In genomic region chr13:101068489-101068888, GRCm38 (mm10) we compare ENCODE assay signal across 11 mouse cellular contexts.
DNase-seq lines count a peak whose midpoint lies in the region; ATAC-seq lines count a peak whose summit lies in the region.
"Had no signal": no experiment of that assay in that cellular context is flagged by ENCODE, and none has a peak within 500 bp of the region (broad histone marks: within the 10 kb centered on the region; RNA-seq: fewer than 3 reads in every experiment).

No protein-coding gene starts in this region.

- 76% methylated on average over 6 of the region's 6 CpGs for WGBS in hindbrain, embryonic 11.5 days
- WGBS in hindbrain, embryonic 10.5 days, result 81% methylated on average over 6 of the region's 6 CpGs
- 68% methylated on average over 6 of the region's 6 CpGs for WGBS in midbrain, embryonic 14.5 days
- WGBS in midbrain, embryonic 10.5 days, result 83% methylated on average over 6 of the region's 6 CpGs

- no peak for ATAC-seq in hindbrain, embryonic 11.5 days (ENCODE audit: low FRiP score)
- peak; percentile 24; the same call in 1 of the 2 replicates for ATAC-seq in midbrain, embryonic 14.5 days (ENCODE audit: low FRiP score, low TSS enrichment)
- no peak for ATAC-seq in inflammation-experienced regulatory T-cells, adult 6 months

- peak; percentile 13 for DNase-seq in hindbrain, embryonic 11.5 days (ENCODE audit: low spot score)
- DNase-seq in hindbrain, embryonic 10.5 days (ENCODE audit: low spot score), result no peak
- DNase-seq in midbrain, embryonic 14.5 days, result peak; percentile 63
- no peak for DNase-seq in midbrain, embryonic 10.5 days (ENCODE audit: low spot score)
- DNase-seq in cerebellum, postnatal 36 days, result peak; percentile 18 to 19
- peak; percentile 21 for DNase-seq in mesoderm, embryonic 11.5 days (ENCODE audit: low read depth, low spot score)
- DNase-seq: gastrocnemius, postnatal 14 days; spleen, adult 18-20 months; thymus, postnatal 4 days had no signal

- H3K4me3 ChIP-seq in hindbrain, embryonic 11.5 days (ENCODE audit: low read depth, low read length), result no peak overlapping the region
- H3K4me3 ChIP-seq in hindbrain, embryonic 10.5 days, result no peak overlapping the region
- no peak overlapping the region for H3K4me3 ChIP-seq in midbrain, embryonic 14.5 days (replicated peaks; ENCODE audit: low read depth, low read length)
- H3K4me3 ChIP-seq in midbrain, embryonic 10.5 days, result no peak overlapping the region
- H3K4me3 ChIP-seq: myocyte had no signal

- no peaks in the 10 kb centered on the region for H3K27me3 ChIP-seq in hindbrain, embryonic 11.5 days (ENCODE audit: control insufficient read depth, insufficient read depth, low read length)
- no peaks in the 10 kb centered on the region for H3K27me3 ChIP-seq in hindbrain, embryonic 10.5 days (ENCODE audit: insufficient read depth, poor library complexity, severe bottlenecking)
- H3K27me3 ChIP-seq in midbrain, embryonic 14.5 days (ENCODE audit: control insufficient read depth, insufficient read depth, low read length), result no peaks in the 10 kb centered on the region
- no peaks in the 10 kb centered on the region for H3K27me3 ChIP-seq in midbrain, embryonic 10.5 days (ENCODE audit: low read depth, poor library complexity, severe bottlenecking)

- no peak overlapping the region for H3K27ac ChIP-seq in hindbrain, embryonic 11.5 days (ENCODE audit: low read depth, low read length)
- no peak overlapping the region for H3K27ac ChIP-seq in hindbrain, embryonic 10.5 days
- H3K27ac ChIP-seq in midbrain, embryonic 14.5 days (replicated peaks; ENCODE audit: low read depth, low read length), result no peak overlapping the region
- H3K27ac ChIP-seq in midbrain, embryonic 10.5 days (replicated peaks), result no peak overlapping the region

- no peaks in the 10 kb centered on the region for H3K9me3 ChIP-seq in hindbrain, embryonic 11.5 days (ENCODE audit: control insufficient read depth, low read length)
- H3K9me3 ChIP-seq in hindbrain, embryonic 10.5 days, result no peaks in the 10 kb centered on the region
- H3K9me3 ChIP-seq in midbrain, embryonic 14.5 days (ENCODE audit: control insufficient read depth, low read length), result no peaks in the 10 kb centered on the region
- no peaks in the 10 kb centered on the region for H3K9me3 ChIP-seq in midbrain, embryonic 10.5 days (replicated peaks)

- no peak overlapping the region for H3K9ac ChIP-seq in hindbrain, embryonic 11.5 days (ENCODE audit: low read depth, low read length)
- H3K9ac ChIP-seq in midbrain, embryonic 14.5 days (replicated peaks; ENCODE audit: low read length), result no peak overlapping the region

- H3K4me2 ChIP-seq in hindbrain, embryonic 11.5 days (replicated peaks; ENCODE audit: low read depth, low read length), result no peak overlapping the region
- H3K4me2 ChIP-seq in midbrain, embryonic 14.5 days (ENCODE audit: low read length), result no peak overlapping the region

- H3K4me1 ChIP-seq in hindbrain, embryonic 11.5 days (replicated peaks; ENCODE audit: control insufficient read depth, insufficient read depth, low read length), result no peaks in the 10 kb centered on the region
- H3K4me1 ChIP-seq in hindbrain, embryonic 10.5 days (replicated peaks), result no peaks in the 10 kb centered on the region
- no peaks in the 10 kb centered on the region for H3K4me1 ChIP-seq in midbrain, embryonic 14.5 days (ENCODE audit: control insufficient read depth, insufficient read depth, low read length)
- H3K4me1 ChIP-seq in midbrain, embryonic 10.5 days, result no peaks in the 10 kb centered on the region

- no peaks in the 10 kb centered on the region for H3K36me3 ChIP-seq in hindbrain, embryonic 11.5 days (ENCODE audit: control insufficient read depth, insufficient read depth, low read length)
- no peaks in the 10 kb centered on the region for H3K36me3 ChIP-seq in hindbrain, embryonic 10.5 days
- H3K36me3 ChIP-seq in midbrain, embryonic 14.5 days (ENCODE audit: control insufficient read depth, insufficient read depth, low read length), result no peaks in the 10 kb centered on the region
- no peaks in the 10 kb centered on the region for H3K36me3 ChIP-seq in midbrain, embryonic 10.5 days

Comparison
In these comparisons a context has a peak if more than half of its experiments do, and no peak if none do; other contexts are left out.
1. DNase-seq: peak in hindbrain, embryonic 11.5 days (single experiment), midbrain, embryonic 14.5 days (single experiment), cerebellum, postnatal 36 days (2 of 2) and mesoderm, embryonic 11.5 days (single experiment); none in hindbrain, embryonic 10.5 days (single experiment) and midbrain, embryonic 10.5 days (single experiment).